Mouse (Mus musculus): ENCODE measurements around the gene Mrpl16. TPM values are rescaled to one million over a fixed set of nuclear protein-coding genes. Genes with fewer than 3 reads are reported as not detected.
A peak's percentile ranks its signal among the peaks of the same experiment; 100 is the strongest.

The Mrpl16 gene
- total and polyA plus RNA-seq, 3 experiments: 41.8 to 109 (median 99.5) TPM

- H3K4me3 ChIP-seq: peak overlapping the region; percentile 78
- intact Hi-C loops (cut with DNase I): loop anchor here (5.0 kb wide), 1 partner anchor 157 kb away; no protein-coding TSS in a partner anchor
Observed at GRCm38 (mm10) chr19:11769257-11769920, 802 bp upstream of the Mrpl16 start.

GRCm38 (mm10) chr19:11777191-11777865, 7.1 kb downstream of the Mrpl16 start:
- Histone ChIP-seq H3K79me2 (replicated peaks; ENCODE audit: control insufficient read depth, insufficient read depth, low read length) (no peaks in the 10 kb centered on the region), H3K9ac (ENCODE audit: low read depth, low read length) (no peak overlapping the region), H3K27ac (no peak overlapping the region), H3K4me1 (ENCODE audit: control insufficient read depth, insufficient read depth, low read length) (no peaks in the 10 kb centered on the region), H3K4me3 (no peak overlapping the region), H3K36me3 (ENCODE audit: control insufficient read depth, insufficient read depth, low read length) (no peaks in the 10 kb centered on the region), H3K27me3 (ENCODE audit: control insufficient read depth, insufficient read depth, low read length) (no peaks in the 10 kb centered on the region)
- DNase-seq: peak; percentile 54 to 76
- intact Hi-C loops (cut with DNase I): loop anchor here (1.0 to 2.0 kb wide), 2 partner anchors 43 to 229 kb away; no protein-coding TSS in a partner anchor
- TF ChIP-seq EP300 (IDR thresholded peaks at IDR 0.05; ENCODE audit: insufficient read depth, low read depth, low read length) (no peak), POLR2A (IDR thresholded peaks at IDR 0.05; ENCODE audit: insufficient read depth, low read depth, low read length) (no peak), CTCF (IDR thresholded peaks at IDR 0.05) (peak; percentile 94)
- WGBS: 57% methylated on average over 7 of the region's 7 CpGs

More at GRCm38 (mm10) chr19:11769257-11769920, 802 bp upstream of the Mrpl16 start:
- Histone ChIP-seq H3K36me3 (ENCODE audit: control insufficient read depth, insufficient read depth, low read length) (no peaks in the 10 kb centered on the region), H3K27ac (peak overlapping the region; percentile 51; the same call in 1 of the 2 replicates), H3K9ac (ENCODE audit: low read depth, low read length) (no peak overlapping the region), H3K79me2 (replicated peaks; ENCODE audit: control insufficient read depth, insufficient read depth, low read length) (no peaks in the 10 kb centered on the region), H3K4me1 (ENCODE audit: control insufficient read depth, insufficient read depth, low read length) (peaks cover 1% of the 10 kb centered on the region; the same call in 1 of the 2 replicates), H3K27me3 (ENCODE audit: control insufficient read depth, insufficient read depth, low read length) (no peaks in the 10 kb centered on the region)
- TF ChIP-seq CTCF (IDR thresholded peaks at IDR 0.05) (no peak), EP300 (IDR thresholded peaks at IDR 0.05; ENCODE audit: insufficient read depth, low read depth, low read length) (no peak), POLR2A (IDR thresholded peaks at IDR 0.05; ENCODE audit: insufficient read depth, low read depth, low read length) (no peak)
- DNase-seq: no peak
- WGBS: 90% methylated on average over 5 of the region's 5 CpGs

GRCm38 (mm10) chr19:11785409-11786154, 15.4 kb downstream of the Mrpl16 start:
- Histone ChIP-seq H3K27me3 (ENCODE audit: control insufficient read depth, insufficient read depth, low read length) (no peaks in the 10 kb centered on the region), H3K4me1 (ENCODE audit: control insufficient read depth, insufficient read depth, low read length) (no peaks in the 10 kb centered on the region), H3K27ac (no peak overlapping the region), H3K9ac (ENCODE audit: low read depth, low read length) (no peak overlapping the region), H3K4me3 (no peak overlapping the region), H3K36me3 (ENCODE audit: control insufficient read depth, insufficient read depth, low read length) (no peaks in the 10 kb centered on the region), H3K79me2 (replicated peaks; ENCODE audit: control insufficient read depth, insufficient read depth, low read length) (no peaks in the 10 kb centered on the region)
- WGBS: 91% methylated on average over 14 of the region's 14 CpGs
- intact Hi-C loops (cut with DNase I): no loop called here
- no peak for TF ChIP-seq EP300 (IDR thresholded peaks at IDR 0.05; ENCODE audit: insufficient read depth, low read depth, low read length)
- no peak for TF ChIP-seq POLR2A (IDR thresholded peaks at IDR 0.05; ENCODE audit: insufficient read depth, low read depth, low read length)
- no peak for TF ChIP-seq CTCF (IDR thresholded peaks at IDR 0.05)
- DNase-seq: no peak

- H3K4me3 ChIP-seq: no peak overlapping the region
- intact Hi-C loops (cut with DNase I): no loop called here
- 92% methylated on average over 6 of the region's 6 CpGs for WGBS
Observed at GRCm38 (mm10) chr19:11787826-11788225, 17.6 kb downstream of the Mrpl16 start.

GRCm38 (mm10) chr19:11788876-11789275, 18.7 kb downstream of the Mrpl16 start:
- Histone ChIP-seq H3K27ac (no peak overlapping the region), H3K79me2 (replicated peaks; ENCODE audit: control insufficient read depth, insufficient read depth, low read length) (no peaks in the 10 kb centered on the region), H3K27me3 (ENCODE audit: control insufficient read depth, insufficient read depth, low read length) (no peaks in the 10 kb centered on the region), H3K4me1 (ENCODE audit: control insufficient read depth, insufficient read depth, low read length) (no peaks in the 10 kb centered on the region), H3K4me3 (no peak overlapping the region), H3K9ac (ENCODE audit: low read depth, low read length) (no peak overlapping the region), H3K36me3 (ENCODE audit: control insufficient read depth, insufficient read depth, low read length) (no peaks in the 10 kb centered on the region)
- TF ChIP-seq CTCF (IDR thresholded peaks at IDR 0.05) (no peak), POLR2A (IDR thresholded peaks at IDR 0.05; ENCODE audit: insufficient read depth, low read depth, low read length) (no peak), EP300 (IDR thresholded peaks at IDR 0.05; ENCODE audit: insufficient read depth, low read depth, low read length) (no peak)
- intact Hi-C loops (cut with DNase I): no loop called here
- DNase-seq: no peak
- 72% methylated on average over 6 of the region's 6 CpGs for WGBS

More at GRCm38 (mm10) chr19:11787826-11788225, 17.6 kb downstream of the Mrpl16 start:
- Histone ChIP-seq H3K9ac (ENCODE audit: low read depth, low read length) (no peak overlapping the region), H3K4me1 (ENCODE audit: control insufficient read depth, insufficient read depth, low read length) (no peaks in the 10 kb centered on the region), H3K79me2 (replicated peaks; ENCODE audit: control insufficient read depth, insufficient read depth, low read length) (no peaks in the 10 kb centered on the region), H3K27ac (no peak overlapping the region), H3K27me3 (ENCODE audit: control insufficient read depth, insufficient read depth, low read length) (no peaks in the 10 kb centered on the region), H3K36me3 (ENCODE audit: control insufficient read depth, insufficient read depth, low read length) (no peaks in the 10 kb centered on the region)
- no peak for TF ChIP-seq CTCF (IDR thresholded peaks at IDR 0.05)
- no peak for TF ChIP-seq EP300 (IDR thresholded peaks at IDR 0.05; ENCODE audit: insufficient read depth, low read depth, low read length)
- DNase-seq: no peak
